Mouse (Mus musculus) heart, embryonic 11.5 days (tissue): ENCODE data around the gene Mtap. TPM values are rescaled to one million over a fixed set of nuclear protein-coding genes. Genes with fewer than 3 reads are reported as not detected.

ENCODE experiments used
- ATAC-seq: fragments of 200-750 bp; cut with Nextera tagmentation; replicated peaks from 2 replicates; pipeline ENCODE4 v1.8.0; 2017; ENCODE audit warnings: moderate library complexity; ENCODE audit not compliant: insufficient number of reproducible peaks, low FRiP score, low TSS enrichment
- H3K27ac ChIP-seq: fragments of 300-500 bp; sonication (generic); 2 replicates; pipeline ENCODE4 v1.5.1; 2014; ENCODE audit warnings: mild to moderate bottlenecking, low read depth, low read length
- H3K27me3 ChIP-seq: fragments of 300-500 bp; sonication (generic); 2 replicates; pipeline ENCODE4 v1.6.1; 2014; ENCODE audit warnings: mild to moderate bottlenecking, low read length, mixed read lengths; ENCODE audit not compliant: control insufficient read depth, insufficient read depth
- H3K36me3 ChIP-seq: fragments of 300-500 bp; sonication (generic); 2 replicates; pipeline ENCODE4 v1.6.1; 2014; ENCODE audit warnings: mild to moderate bottlenecking, low read length, moderate library complexity, mixed read lengths; ENCODE audit not compliant: control insufficient read depth, insufficient read depth
- H3K4me1 ChIP-seq: fragments of 300-500 bp; sonication (generic); 2 replicates; pipeline ENCODE4 v1.6.1; 2014; ENCODE audit warnings: low read length; ENCODE audit not compliant: control insufficient read depth, insufficient read depth
- H3K4me2 ChIP-seq: fragments of 300-500 bp; sonication (generic); 2 replicates; pipeline ENCODE4 v1.6.1; 2014; ENCODE audit warnings: mild to moderate bottlenecking, moderate library complexity
- H3K4me3 ChIP-seq: fragments of 300-500 bp; sonication (generic); 2 replicates; pipeline ENCODE4 v1.5.1; 2014; ENCODE audit warnings: low read depth, low read length
- H3K9ac ChIP-seq: fragments of 300-500 bp; sonication (generic); 2 replicates; pipeline ENCODE4 v1.6.1; 2014; ENCODE audit warnings: mild to moderate bottlenecking, low read depth, low read length, moderate library complexity
- H3K9me3 ChIP-seq: fragments of 300-500 bp; sonication (generic); replicated peaks from 2 replicates; pipeline ENCODE4 v1.6.1; 2016; ENCODE audit warnings: low read length; ENCODE audit not compliant: control insufficient read depth
- WGBS: fragments of 180-500 bp; shearing (Covaris S2); extraction: QIAGEN DNeasy Blood & Tissue Kit; methylation state at CpG from one replicate; pipeline ENCODE4 v1.1.7; 2014; ENCODE audit not compliant: insufficient replicate concordance; 5-methylcytosine and 5-hydroxymethylcytosine counted together
- polyA plus RNA-seq: library from polyadenylated mRNA; unstranded; fragments of >200 nt; fragmentation: Nextera tagmentation; extraction: Ambion mirVana; gene quantifications from 2 replicates; pipeline ENCODE4 v1.2.1, GENCODE M21; 2014

Mtap gene
- polyA plus RNA-seq, 1 experiment from 2014 or later, result 76.8 TPM

DNA sequence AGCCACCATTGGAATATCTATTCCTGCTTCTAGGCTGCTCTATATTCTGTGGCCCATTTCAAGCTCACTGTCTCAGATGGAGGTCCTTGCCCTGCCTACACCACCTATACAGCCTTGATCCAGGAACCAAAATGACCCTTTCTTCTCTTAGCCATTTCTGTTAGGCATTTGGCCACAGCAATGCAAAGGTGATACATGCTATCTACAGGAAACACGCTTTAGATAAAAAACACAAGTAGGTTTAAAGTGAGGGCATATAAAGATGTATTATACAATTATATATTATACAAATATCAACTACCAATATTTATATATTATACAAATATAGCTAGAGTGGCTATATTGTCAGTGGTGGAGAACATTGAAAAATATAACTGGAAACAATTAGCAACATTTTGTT is 63.9 kb downstream of the Mtap start:
- no peak overlapping the region for H3K27ac ChIP-seq
- no peaks in the 10 kb centered on the region for H3K27me3 ChIP-seq
- H3K9me3 ChIP-seq, result no peaks in the 10 kb centered on the region
- no peak overlapping the region for H3K9ac ChIP-seq
- H3K4me1 ChIP-seq, result no peaks in the 10 kb centered on the region
- no peaks in the 10 kb centered on the region for H3K36me3 ChIP-seq
- ATAC-seq, result no peak
- WGBS, result 84% methylated on average over 1 of the region's 1 CpGs
- H3K4me3 ChIP-seq, result no peak overlapping the region
- no peak overlapping the region for H3K4me2 ChIP-seq

DNA sequence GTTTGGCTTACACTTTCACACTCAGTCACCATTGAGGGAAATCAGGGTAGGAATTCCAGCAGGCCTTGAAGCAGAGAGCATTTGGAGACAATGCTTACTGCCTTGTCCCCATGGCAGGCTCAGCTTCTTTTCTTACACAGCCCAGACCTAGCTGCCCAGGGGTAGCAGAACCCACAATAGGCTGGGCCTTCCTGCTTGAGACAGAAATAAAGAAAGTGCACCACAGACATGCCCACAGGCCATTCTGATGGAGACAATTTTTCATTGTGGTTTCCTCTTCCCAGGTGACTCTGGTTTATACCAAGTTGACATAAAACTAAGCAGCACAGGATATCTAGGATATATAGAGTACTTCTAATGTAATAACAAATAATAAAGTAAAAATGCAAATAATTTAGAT is 72.4 kb downstream of the Mtap start:
- H3K4me2 ChIP-seq, result no peak overlapping the region
- no peaks in the 10 kb centered on the region for H3K4me1 ChIP-seq
- no peaks in the 10 kb centered on the region for H3K9me3 ChIP-seq
- H3K27me3 ChIP-seq, result no peaks in the 10 kb centered on the region
- ATAC-seq, result no peak
- H3K4me3 ChIP-seq, result no peak overlapping the region
- H3K27ac ChIP-seq, result no peak overlapping the region
- no peak overlapping the region for H3K9ac ChIP-seq
- no peaks in the 10 kb centered on the region for H3K36me3 ChIP-seq

DNA sequence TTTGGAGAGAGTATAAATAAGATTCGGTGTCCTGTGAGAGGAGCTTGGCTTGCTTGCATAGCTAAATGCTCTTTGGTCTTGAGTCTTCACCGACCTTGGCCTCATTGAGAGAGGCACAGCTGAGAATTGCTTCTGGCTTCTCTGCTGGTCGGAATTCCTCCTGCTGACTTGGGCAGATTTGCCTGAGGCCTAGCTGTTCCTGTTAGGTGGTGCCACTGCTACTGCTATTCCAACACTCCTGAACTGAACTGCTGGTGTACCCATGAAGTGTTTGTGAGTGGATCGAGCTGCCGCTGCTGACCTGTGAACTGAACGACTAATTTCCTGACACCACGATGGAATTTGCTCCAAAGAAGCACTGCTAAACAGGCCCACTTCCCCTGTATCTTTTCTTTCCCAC is 73.4 kb downstream of the Mtap start:
- H3K9me3 ChIP-seq, result no peaks in the 10 kb centered on the region
- H3K4me2 ChIP-seq, result no peak overlapping the region
- no peak overlapping the region for H3K27ac ChIP-seq
- no peaks in the 10 kb centered on the region for H3K27me3 ChIP-seq
- H3K9ac ChIP-seq, result no peak overlapping the region
- WGBS, result 56% methylated on average over 7 of the region's 7 CpGs
- H3K4me1 ChIP-seq, result no peaks in the 10 kb centered on the region
- no peaks in the 10 kb centered on the region for H3K36me3 ChIP-seq
- H3K4me3 ChIP-seq, result no peak overlapping the region
- 0 out of 2 replicates have a peak, but pooled peaks have one; percentile 2 for ATAC-seq

DNA sequence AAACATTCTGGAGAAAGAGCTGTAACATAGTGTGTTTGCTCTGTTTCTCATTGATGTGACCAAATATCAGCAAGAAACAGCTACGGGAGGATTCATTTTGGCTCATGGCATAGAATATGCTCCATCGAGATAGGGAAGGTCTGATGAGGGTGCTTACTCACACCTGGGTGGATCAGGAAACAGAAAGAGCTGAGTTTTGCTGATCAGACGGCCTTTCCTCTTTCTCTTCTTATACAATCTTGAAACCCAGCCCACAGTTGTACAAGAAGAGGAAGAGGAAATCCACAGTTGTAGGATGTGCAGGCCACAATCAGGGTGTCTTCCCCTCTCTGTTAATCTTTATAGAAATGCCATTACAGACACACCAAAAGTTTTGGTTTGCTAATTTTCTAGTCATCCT is 75.3 kb downstream of the Mtap start:
- no peaks in the 10 kb centered on the region for H3K36me3 ChIP-seq
- no peaks in the 10 kb centered on the region for H3K27me3 ChIP-seq
- H3K9me3 ChIP-seq, result no peaks in the 10 kb centered on the region
- H3K9ac ChIP-seq, result no peak overlapping the region
- H3K4me1 ChIP-seq, result no peaks in the 10 kb centered on the region
- H3K27ac ChIP-seq, result no peak overlapping the region
- H3K4me2 ChIP-seq, result no peak overlapping the region
- 62% methylated on average over 3 of the region's 3 CpGs for WGBS
- H3K4me3 ChIP-seq, result no peak overlapping the region
- ATAC-seq, result no peak

Other genes starting within 250 kb of the Mtap start
- gene Cdkn2a, start 157.5 kb downstream of the Mtap start, polyA plus RNA-seq, result not detected in 2 replicates
- gene Cdkn2b, start 173.9 kb downstream of the Mtap start, polyA plus RNA-seq, result 2.4 and 2.7 TPM in 2 replicates